Mouse (Mus musculus) midbrain, embryonic 14.5 days (tissue): ENCODE results near the gene Xab2. TPM values are rescaled to one million over a fixed set of nuclear protein-coding genes. Genes with fewer than 3 reads are reported as not detected.

Experiments
- polyA plus RNA-seq: library from polyadenylated mRNA; unstranded; fragments of >200 nt; fragmentation: Nextera tagmentation; extraction: Ambion mirVana; gene quantifications from 2 replicates; pipeline ENCODE4 v1.2.1, GENCODE M21; 2014

Gene Xab2
- polyA plus RNA-seq, 1 experiment from 2014 or later: 51.1 TPM

Other genes with a start within 250 kb of the Xab2 start
- 12.5 and 13.2 TPM in 2 replicates for gene Arhgef18, start 228.3 kb downstream of the Xab2 start, polyA plus RNA-seq
- gene Pex11g, start 153.6 kb downstream of the Xab2 start, polyA plus RNA-seq: 3.2 and 3.9 TPM in 2 replicates
- 0.18 and 0.58 TPM in 2 replicates for gene Tex45, start 150.5 kb downstream of the Xab2 start, polyA plus RNA-seq
- gene Zfp358, start 128.2 kb downstream of the Xab2 start, polyA plus RNA-seq: 53.0 and 80.8 TPM in 2 replicates
- gene Mcoln1, start 120.9 kb downstream of the Xab2 start, polyA plus RNA-seq: 76.7 and 78.9 TPM in 2 replicates
- gene Pnpla6, start 105.9 kb downstream of the Xab2 start, polyA plus RNA-seq: 26.4 and 31.1 TPM in 2 replicates
- 0.27 and 0.70 TPM in 2 replicates for gene C330021F23Rik, start 53.3 kb downstream of the Xab2 start, polyA plus RNA-seq
- gene Camsap3, start 34.0 kb downstream of the Xab2 start, polyA plus RNA-seq: 43.1 and 49.0 TPM in 2 replicates
- 95.5 and 103 TPM in 2 replicates for gene Pet100, start 232 bp upstream of the Xab2 start, polyA plus RNA-seq
- 6.5 and 12.4 TPM in 2 replicates for gene Pcp2, start 4.2 kb upstream of the Xab2 start, polyA plus RNA-seq
- 21.3 and 26.6 TPM in 2 replicates for gene Stxbp2, start 9.6 kb upstream of the Xab2 start, polyA plus RNA-seq
- 0.70 TPM in 1 of 2 replicates, not detected in the other for gene Retn, start 34.5 kb upstream of the Xab2 start, polyA plus RNA-seq
- 0.14 TPM in 1 of 2 replicates, not detected in the other for gene Mcemp1, start 44.4 kb upstream of the Xab2 start, polyA plus RNA-seq
- 16.4 and 28.1 TPM in 2 replicates for gene Fcor, start 51.0 kb upstream of the Xab2 start, polyA plus RNA-seq
- 48.0 and 56.9 TPM in 2 replicates for gene Trappc5, start 55.0 kb upstream of the Xab2 start, polyA plus RNA-seq
- gene Fcer2a, start 72.9 kb upstream of the Xab2 start, polyA plus RNA-seq: 0.32 and 0.38 TPM in 2 replicates
- gene Clec4g, start 99.3 kb upstream of the Xab2 start, polyA plus RNA-seq: not detected in 2 replicates
- not detected in 2 replicates for gene Cd209a, start 127.7 kb upstream of the Xab2 start, polyA plus RNA-seq
- not detected in 2 replicates for gene Cd209e, start 233.0 kb upstream of the Xab2 start, polyA plus RNA-seq